Mouse (Mus musculus) ES-Bruce4 (cell line): ENCODE measurements at regions not wholly inside any gene's neighbourhood (a gene's known extent, or its start where the extent isn't known, plus 50 kb on each side); places are given as distances from the start of the nearest gene placed in this dataset.
A peak's percentile ranks its signal among the peaks of the same experiment; 100 is the strongest.

Experiments
- H3K27ac ChIP-seq: 2 replicates; pipeline ENCODE4 v1.5.1; 2012; ENCODE audit warnings: low read length, inconsistent platforms; ENCODE audit not compliant: insufficient read depth
- H3K27me3 ChIP-seq: 2 replicates; pipeline ENCODE4 v1.6.1; 2012; ENCODE audit warnings: mild to moderate bottlenecking, low read length, inconsistent platforms; ENCODE audit not compliant: control insufficient read depth, poor library complexity, insufficient read depth, severe bottlenecking
- H3K36me3 ChIP-seq: 2 replicates; pipeline ENCODE4 v1.6.1; 2012; ENCODE audit warnings: inconsistent platforms, mild to moderate bottlenecking, low read length, moderate library complexity; ENCODE audit not compliant: control insufficient read depth, poor library complexity, insufficient read depth, severe bottlenecking
- H3K4me1 ChIP-seq: one replicate; pipeline ENCODE4 v1.8.1; 2011; ENCODE audit warnings: low read length; ENCODE audit not compliant: control insufficient read depth, insufficient read depth
- H3K4me3 ChIP-seq: 2 replicates; pipeline ENCODE4 v1.5.1; 2011; ENCODE audit warnings: low read depth, mild to moderate bottlenecking, low read length
- H3K9ac ChIP-seq: 2 replicates; pipeline ENCODE4 v1.6.1; 2012; ENCODE audit warnings: low read depth, mild to moderate bottlenecking, inconsistent platforms; ENCODE audit not compliant: poor library complexity, severe bottlenecking
- H3K9me3 ChIP-seq: replicated peaks from 2 replicates; pipeline ENCODE4 v1.6.1; 2012; ENCODE audit warnings: mild to moderate bottlenecking, low read length, inconsistent platforms; ENCODE audit not compliant: control insufficient read depth, poor library complexity, insufficient read depth, severe bottlenecking
- CTCF ChIP-seq: IDR thresholded peaks from one replicate; pipeline ENCODE4 v1.8.1; 2011; ENCODE audit warnings: low read depth, low read length
- EP300 ChIP-seq: IDR thresholded peaks from 2 replicates; pipeline ENCODE4 v1.6.1; 2011; ENCODE audit warnings: low read depth, low read length; ENCODE audit not compliant: insufficient read depth
- POLR2A ChIP-seq: IDR thresholded peaks from one replicate; pipeline ENCODE4 v1.8.1; 2011; ENCODE audit warnings: low read length; ENCODE audit not compliant: insufficient read depth

- Histone ChIP-seq H3K36me3 (no peaks in the 10 kb centered on the region), H3K27me3 (no peaks in the 10 kb centered on the region), H3K9me3 (no peaks in the 10 kb centered on the region), H3K4me1 (no peaks in the 10 kb centered on the region), H3K27ac (no peak overlapping the region), H3K9ac (no peak overlapping the region), H3K4me3 (no peak overlapping the region)
- no peak for TF ChIP-seq POLR2A
- no peak for TF ChIP-seq CTCF
- no peak for TF ChIP-seq EP300
Observed at GRCm38 (mm10) chr14:106924026-106924425, 818.0 kb downstream of the Trim52 start.

- H3K9ac ChIP-seq, result no peak overlapping the region
- no peaks in the 10 kb centered on the region for H3K9me3 ChIP-seq
- H3K36me3 ChIP-seq, result no peaks in the 10 kb centered on the region
- H3K4me1 ChIP-seq, result no peaks in the 10 kb centered on the region
- H3K27me3 ChIP-seq, result no peaks in the 10 kb centered on the region
- no peak overlapping the region for H3K4me3 ChIP-seq
- TF ChIP-seq CTCF (no peak), POLR2A (no peak), EP300 (no peak)
- no peak overlapping the region for H3K27ac ChIP-seq
Observed at GRCm38 (mm10) chr14:106924443-106924842, 818.4 kb downstream of the Trim52 start.

- H3K27me3 ChIP-seq, result no peaks in the 10 kb centered on the region
- H3K4me1 ChIP-seq, result no peaks in the 10 kb centered on the region
- no peak overlapping the region for H3K9ac ChIP-seq
- H3K36me3 ChIP-seq, result no peaks in the 10 kb centered on the region
- no peaks in the 10 kb centered on the region for H3K9me3 ChIP-seq
- no peak overlapping the region for H3K27ac ChIP-seq
- H3K4me3 ChIP-seq, result no peak overlapping the region
- TF ChIP-seq POLR2A (no peak), EP300 (no peak), CTCF (no peak)
Observed at GRCm38 (mm10) chr14:106945261-106945660, 839.3 kb downstream of the Trim52 start.

- no peak for TF ChIP-seq CTCF
- no peak for TF ChIP-seq EP300
- TF ChIP-seq POLR2A, result no peak
- Histone ChIP-seq H3K9ac (no peak overlapping the region), H3K9me3 (no peaks in the 10 kb centered on the region), H3K27ac (no peak overlapping the region), H3K27me3 (no peaks in the 10 kb centered on the region), H3K36me3 (no peaks in the 10 kb centered on the region), H3K4me3 (no peak overlapping the region), H3K4me1 (peaks cover 3% of the 10 kb centered on the region)
Observed at GRCm38 (mm10) chr14:106977958-106978357, 872.0 kb downstream of the Trim52 start.

- H3K36me3 ChIP-seq, result no peaks in the 10 kb centered on the region
- no peak overlapping the region for H3K4me3 ChIP-seq
Observed at GRCm38 (mm10) chr14:106980752-106981151, 874.8 kb downstream of the Trim52 start.

GRCm38 (mm10) chr14:106997565-106998279, 891.7 kb downstream of the Trim52 start:
- no peak overlapping the region for H3K4me3 ChIP-seq
- TF ChIP-seq POLR2A, result no peak
- no peak for TF ChIP-seq CTCF
- TF ChIP-seq EP300, result no peak
- H3K36me3 ChIP-seq, result no peaks in the 10 kb centered on the region
- no peaks in the 10 kb centered on the region for H3K4me1 ChIP-seq
- no peaks in the 10 kb centered on the region for H3K9me3 ChIP-seq
- no peaks in the 10 kb centered on the region for H3K27me3 ChIP-seq
- H3K27ac ChIP-seq, result no peak overlapping the region
- H3K9ac ChIP-seq, result no peak overlapping the region

More at GRCm38 (mm10) chr14:106980752-106981151, 874.8 kb downstream of the Trim52 start:
- Histone ChIP-seq H3K9me3 (no peaks in the 10 kb centered on the region), H3K4me1 (peaks cover 3% of the 10 kb centered on the region), H3K27ac (no peak overlapping the region), H3K27me3 (no peaks in the 10 kb centered on the region), H3K9ac (no peak overlapping the region)
- TF ChIP-seq CTCF (no peak), EP300 (peak; percentile 65; the same call in 1 of the 2 replicates), POLR2A (no peak)
